Mouse (Mus musculus): ENCODE results near the gene Ptgds. TPM values are rescaled to one million over a fixed set of nuclear protein-coding genes. Genes with fewer than 3 reads are reported as not detected.

Ptgds gene
- total RNA-seq, 4 experiments from 2014 or later = 1,862 to 2,386 (median 2,226) TPM

GRCm38 (mm10) chr2:25450853-25451647 is 18.8 kb downstream of the Ptgds start:
- DNase-seq (ENCODE audit: low spot score in 2 of 2) = no peak

- DNase-seq (ENCODE audit: low spot score in 2 of 2) = no peak
Measured at GRCm38 (mm10) chr2:25442682-25443081, 27.2 kb downstream of the Ptgds start.

- DNase-seq (ENCODE audit: low spot score in 2 of 2) = no peak
Measured at GRCm38 (mm10) chr2:25441067-25441466, 28.8 kb downstream of the Ptgds start.

- DNase-seq (ENCODE audit: low spot score in 2 of 2) = no peak
Measured at GRCm38 (mm10) chr2:25436286-25436820, 33.5 kb downstream of the Ptgds start.

GRCm38 (mm10) chr2:25434292-25434691 is 35.6 kb downstream of the Ptgds start:
- no peak for DNase-seq (ENCODE audit: low spot score in 2 of 2)

GRCm38 (mm10) chr2:25433101-25433500 is 36.7 kb downstream of the Ptgds start:
- no peak for DNase-seq (ENCODE audit: low spot score in 2 of 2)

GRCm38 (mm10) chr2:25432326-25433098 is 37.3 kb downstream of the Ptgds start:
- no peak for DNase-seq (ENCODE audit: low spot score in 2 of 2)

- no peak for DNase-seq (ENCODE audit: low spot score in 2 of 2)
Measured at GRCm38 (mm10) chr2:25431308-25431855, 38.5 kb downstream of the Ptgds start.

GRCm38 (mm10) chr2:25430395-25431233 is 39.2 kb downstream of the Ptgds start:
- peak in 1 of 2 experiments; percentile 68 for DNase-seq (ENCODE audit: low spot score in 2 of 2)

- no peak for DNase-seq (ENCODE audit: low spot score in 2 of 2)
Measured at GRCm38 (mm10) chr2:25429435-25430180, 40.2 kb downstream of the Ptgds start.

GRCm38 (mm10) chr2:25428442-25429236 is 41.2 kb downstream of the Ptgds start, which contains the start of gene Abca2:
Abca2 (plus strand) TSS chr2:25428703.
- peak; percentile 88 to 97 for DNase-seq (ENCODE audit: low spot score in 2 of 2)

- DNase-seq (ENCODE audit: low spot score in 2 of 2) = no peak
Measured at GRCm38 (mm10) chr2:25427256-25427655, 42.6 kb downstream of the Ptgds start.

GRCm38 (mm10) chr2:25426721-25427191 is 43.1 kb downstream of the Ptgds start:
- no peak for DNase-seq (ENCODE audit: low spot score in 2 of 2)

- DNase-seq (ENCODE audit: low spot score in 2 of 2) = no peak
Measured at GRCm38 (mm10) chr2:25425481-25425880, 44.4 kb downstream of the Ptgds start.

- DNase-seq (ENCODE audit: low spot score in 2 of 2) = no peak
Measured at GRCm38 (mm10) chr2:25423626-25424025, 46.2 kb downstream of the Ptgds start.

GRCm38 (mm10) chr2:25422587-25423410 is 47.0 kb downstream of the Ptgds start, which contains the start of gene Fut7:
Fut7 (plus strand) TSS chr2:25423267.
- DNase-seq (ENCODE audit: low spot score in 2 of 2) = no peak

- no peak for DNase-seq (ENCODE audit: low spot score in 2 of 2)
Measured at GRCm38 (mm10) chr2:25421896-25422295, 48.0 kb downstream of the Ptgds start.

GRCm38 (mm10) chr2:25417426-25417825 is 52.4 kb downstream of the Ptgds start:
- no peak for DNase-seq (ENCODE audit: low spot score in 2 of 2)
